Mouse (Mus musculus) brain, embryonic 18.5 days (tissue): ENCODE data around the gene Map1lc3a.

Source experiments
- DNase-seq: peaks from one replicate; pipeline ENCODE4 v3.0.0-alpha.2; 2012; ENCODE audit warnings: low read depth, low spot score

The Map1lc3a gene

GRCm38 (mm10) chr2:155285744-155286143, 9.6 kb downstream of the Map1lc3a start:
- DNase-seq: no peak

GRCm38 (mm10) chr2:155287456-155288250, 11.6 kb downstream of the Map1lc3a start:
- DNase-seq: no peak

- no peak for DNase-seq
Measured at GRCm38 (mm10) chr2:155290066-155290465, 14.0 kb downstream of the Map1lc3a start.

- DNase-seq: no peak
Measured at GRCm38 (mm10) chr2:155293382-155293781, 17.3 kb downstream of the Map1lc3a start.

- DNase-seq: no peak
Measured at GRCm38 (mm10) chr2:155293946-155294345, 17.8 kb downstream of the Map1lc3a start.

GRCm38 (mm10) chr2:155295453-155295852, 19.4 kb downstream of the Map1lc3a start:
- no peak for DNase-seq

GRCm38 (mm10) chr2:155299563-155299962, 23.5 kb downstream of the Map1lc3a start:
- no peak for DNase-seq

GRCm38 (mm10) chr2:155308936-155309592, 33.0 kb downstream of the Map1lc3a start:
- DNase-seq: no peak

GRCm38 (mm10) chr2:155313671-155314070, 37.6 kb downstream of the Map1lc3a start:
- no peak for DNase-seq

- no peak for DNase-seq
Measured at GRCm38 (mm10) chr2:155318618-155319017, 42.5 kb downstream of the Map1lc3a start.

GRCm38 (mm10) chr2:155320596-155320995, 44.5 kb downstream of the Map1lc3a start:
- DNase-seq: no peak

GRCm38 (mm10) chr2:155326001-155326400, 49.9 kb downstream of the Map1lc3a start:
- no peak for DNase-seq
